Mouse (Mus musculus) activated CD4-positive, CD25-positive, alpha-beta regulatory T cell, adult 4 months (primary cell): ENCODE data around the gene Gm11037. TPM values are rescaled to one million over a fixed set of nuclear protein-coding genes. Genes with fewer than 3 reads are reported as not detected.

Source experiments
- polyA plus RNA-seq, 2 experiments: library from polyadenylated mRNA; unstranded; fragments of 100-300 nt; shearing (Covaris generic); gene quantifications; one replicate each; pipeline ENCODE4 v1.2.1; 2017

Gene Gm11037
- polyA plus RNA-seq, 2 experiments from 2014 or later: not detected

Other genes with a start within 250 kb of the Gm11037 start
- gene 4930402H24Rik, start 227.1 kb upstream of the Gm11037 start, polyA plus RNA-seq: 10 to 100 TPM in 1 of 2 experiments, 1 to 10 TPM in 1; 9.5 to 11.6 TPM
- 1 to 10 TPM; 4.6 to 6.2 TPM for gene Atrn, start 227.0 kb upstream of the Gm11037 start, polyA plus RNA-seq
- not detected for gene Gfra4, start 90.4 kb upstream of the Gm11037 start, polyA plus RNA-seq
- not detected for gene Adam33, start 69.7 kb upstream of the Gm11037 start, polyA plus RNA-seq
- gene Siglec1, start 46.7 kb upstream of the Gm11037 start, polyA plus RNA-seq: not detected
- gene Hspa12b, start 6.2 kb upstream of the Gm11037 start, polyA plus RNA-seq: under 1 TPM; 0.13 to 0.19 TPM
- gene 1700037H04Rik, start 26.6 kb downstream of the Gm11037 start, polyA plus RNA-seq: 10 to 100 TPM; 37.7 to 47.8 TPM
- 1 to 10 TPM; 3.0 to 3.1 TPM for gene Cenpb, start 46.6 kb downstream of the Gm11037 start, polyA plus RNA-seq
- 10 to 100 TPM; 90.4 to 96.2 TPM for gene Cdc25b, start 53.5 kb downstream of the Gm11037 start, polyA plus RNA-seq
- 1 to 10 TPM in 1 of 2 experiments, not detected in 1; 1.3 TPM for gene Spef1, start 53.8 kb downstream of the Gm11037 start, polyA plus RNA-seq
- 10 to 100 TPM; 14.8 to 23.9 TPM for gene Ap5s1, start 73.6 kb downstream of the Gm11037 start, polyA plus RNA-seq
- 10 to 100 TPM; 18.8 to 20.4 TPM for gene Mavs, start 100.6 kb downstream of the Gm11037 start, polyA plus RNA-seq
- gene Pank2, start 129.0 kb downstream of the Gm11037 start, polyA plus RNA-seq: 10 to 100 TPM in 1 of 2 experiments, 1 to 10 TPM in 1; 7.6 to 11.9 TPM
- gene Rnf24, start 219.4 kb downstream of the Gm11037 start, polyA plus RNA-seq: under 1 TPM; 0.47 to 0.94 TPM